Mouse (Mus musculus) adrenal gland, postnatal 25 days (tissue): ENCODE measurements around the gene Tkt. TPM values are rescaled to one million over a fixed set of nuclear protein-coding genes. Genes with fewer than 3 reads are reported as not detected.
"Not testable (repeated sequence)": the region's sequence is repeated elsewhere in the genome, so short reads cannot be mapped to it uniquely, and the experiment has no call there.

Source experiments
- DNase-seq: peaks from one replicate; pipeline ENCODE4 v3.0.0; 2021; ENCODE audit warnings: mixed read lengths
- long read RNA-seq: library from polyadenylated mRNA; stranded (forward); transcript quantifications from one replicate; pipeline ENCODE4 v2.0.0, GENCODE M21; 2021
- total RNA-seq: library from RNA; stranded (reverse); gene quantifications from 2 replicates; pipeline ENCODE4 v1.2.3, GENCODE M21; 2021

Tkt gene
- 920 and 1,133 TPM in 2 replicates for total RNA-seq
- long read RNA-seq, transcript Tkt-201 (14 exons, 3,223 nt): major isoform, 1,382 of 1,685 reads
- long read RNA-seq, transcript Tkt-208 (8 exons, 1,401 nt): minor isoform, 89 of 1,685 reads
- long read RNA-seq, partial matches to known transcripts: 169 of 1,685 reads
- long read RNA-seq, other reads (novel, unspliced or antisense): 45 of 1,685 reads

DNA sequence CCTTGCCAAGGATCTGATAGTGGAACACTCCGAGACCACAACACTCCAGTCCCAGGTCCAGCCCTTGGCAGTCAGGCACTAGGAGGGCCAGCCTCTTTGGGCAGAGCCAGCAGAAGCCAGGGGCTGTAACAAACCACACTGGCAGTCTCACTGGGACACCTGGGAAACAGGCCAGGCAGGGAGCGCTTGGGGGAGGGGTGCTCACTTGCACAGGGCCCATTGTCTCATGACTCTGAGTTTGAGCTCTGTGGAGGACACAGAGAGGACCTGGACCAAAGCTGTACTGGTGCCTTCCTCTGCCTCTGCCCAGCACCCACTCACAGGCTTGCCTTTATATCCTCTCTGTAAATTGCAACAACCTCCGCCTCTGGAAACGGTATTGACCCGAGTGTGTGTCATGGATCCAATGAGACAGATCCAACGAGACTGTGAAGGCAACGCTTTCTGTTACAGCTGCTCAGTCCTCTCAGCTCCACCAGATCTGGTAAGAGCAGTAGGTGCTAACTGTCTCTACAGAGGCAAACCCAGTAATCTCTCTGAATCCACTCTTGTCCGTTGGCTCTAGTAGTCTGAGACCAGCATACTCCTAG lies at the start of gene Tkt:
Gene Tkt (plus strand): TSS at position 229 of the 590 bp plus-strand sequence.
- peak; percentile 75 for DNase-seq

GRCm38 (mm10) chr14:30504990-30505389 lies 43.2 kb upstream of the Tkt start:
- no peak for DNase-seq

DNA sequence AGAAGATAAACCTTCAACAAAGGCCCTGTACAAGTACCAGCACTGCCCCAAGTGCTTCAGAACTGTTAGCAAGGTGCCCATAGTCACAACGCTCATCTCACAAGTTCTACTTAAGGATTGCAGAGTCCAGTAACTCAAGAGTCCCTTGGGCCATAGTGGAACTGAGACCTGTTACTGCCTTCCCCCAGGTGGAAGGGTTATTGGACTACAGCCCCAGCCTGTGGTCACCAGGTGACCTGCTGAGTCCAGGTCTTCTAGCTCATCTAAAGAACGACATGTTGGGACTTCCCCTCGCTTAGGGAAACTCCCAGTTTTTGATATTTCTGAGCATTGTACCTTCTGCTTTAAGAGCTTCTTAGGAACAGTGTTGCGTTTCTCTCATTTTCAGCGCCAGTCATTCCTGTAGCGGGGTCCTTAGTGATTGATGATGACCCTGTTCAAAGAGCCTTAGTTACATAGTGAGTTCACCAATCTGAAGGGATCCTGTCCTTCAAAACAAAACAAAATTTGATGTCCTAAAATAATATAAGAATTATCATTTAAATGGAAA lies 37.9 kb upstream of the Tkt start:
- no peak for DNase-seq

- DNase-seq: no peak
These were observed 35.3 kb upstream of the Tkt start for GRCm38 (mm10) chr14:30512896-30513295.

DNA sequence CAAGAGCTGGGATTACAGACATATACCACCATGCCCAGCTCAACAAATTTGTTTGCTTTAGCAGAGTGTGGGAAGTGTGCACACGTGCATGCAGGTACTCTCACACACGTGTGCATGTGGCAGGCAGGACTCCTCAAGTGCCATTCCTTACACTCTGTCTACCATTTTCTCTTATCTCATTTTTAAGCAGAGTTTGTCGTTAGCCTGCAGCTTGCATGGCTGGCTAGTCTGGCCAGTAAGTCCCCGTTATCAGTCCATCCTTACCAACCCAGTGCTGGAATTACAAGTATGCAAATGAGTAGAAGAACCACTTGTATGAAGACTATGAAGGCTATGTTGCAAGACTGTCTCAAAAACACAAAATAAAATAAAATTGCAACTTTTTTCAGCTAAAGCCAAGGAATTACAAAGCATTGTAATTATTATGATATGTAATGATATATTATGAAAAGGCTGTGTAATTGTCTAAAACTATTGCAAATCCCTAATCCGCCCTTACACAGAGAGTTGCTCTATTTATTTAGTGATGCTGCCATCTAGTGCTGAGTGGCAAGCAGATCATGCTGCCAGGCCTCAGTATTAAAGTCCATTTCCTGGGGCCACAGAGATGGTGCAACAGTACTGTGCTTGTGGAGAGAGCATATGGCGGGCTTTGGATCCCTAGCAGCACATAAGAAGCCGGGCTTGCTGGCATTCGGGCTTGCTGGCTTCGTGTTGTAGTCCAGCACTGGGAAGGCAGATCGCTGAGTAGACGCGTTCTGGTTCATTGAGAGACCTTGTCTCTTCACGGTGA lies 32.0 kb upstream of the Tkt start:
- no peak for DNase-seq

GRCm38 (mm10) chr14:30519323-30519722 lies 28.8 kb upstream of the Tkt start:
- no peak for DNase-seq

DNA sequence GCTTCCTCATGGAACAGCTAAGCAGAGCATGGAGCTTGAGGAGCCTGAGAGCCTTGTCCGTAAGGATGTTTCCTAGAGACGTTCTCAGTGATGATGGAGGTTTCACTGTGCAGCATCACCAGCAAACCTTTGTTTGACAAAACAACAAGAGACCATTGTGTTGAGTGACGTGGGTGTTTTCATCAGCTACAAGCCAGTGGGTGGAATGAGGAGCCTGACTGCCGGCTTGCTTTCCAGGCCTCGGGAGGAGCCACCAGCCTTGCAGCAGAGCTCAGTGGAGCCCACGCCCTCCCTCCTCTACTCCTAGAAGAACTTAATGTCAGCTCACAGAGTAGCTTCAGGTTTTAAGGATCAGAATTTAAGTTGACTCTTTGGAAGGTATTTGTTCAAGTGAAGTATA lies 24.8 kb upstream of the Tkt start:
- DNase-seq: no peak

- DNase-seq: no peak
These were observed 19.8 kb upstream of the Tkt start for GRCm38 (mm10) chr14:30528392-30528791.

DNA sequence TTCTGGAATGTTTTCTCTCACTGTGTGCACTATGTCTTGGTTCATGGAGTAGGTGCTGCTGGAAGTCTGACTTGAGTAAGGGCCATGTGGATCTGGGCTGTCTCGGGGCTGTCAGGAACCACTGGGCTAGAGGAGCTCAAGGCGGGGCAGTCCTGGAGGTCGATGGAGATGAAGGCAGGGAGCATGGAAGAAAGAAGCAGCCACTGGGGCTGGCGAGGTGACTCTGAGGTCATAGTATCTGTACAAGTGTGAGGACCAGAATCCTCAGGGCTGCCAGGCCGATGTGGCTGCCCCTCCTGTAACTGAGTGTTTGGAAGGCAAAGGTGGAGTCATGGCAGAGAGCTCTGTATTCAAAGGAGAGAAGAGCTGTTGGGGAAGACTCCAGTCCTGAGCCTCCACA lies 19.2 kb upstream of the Tkt start:
- DNase-seq: no peak

GRCm38 (mm10) chr14:30529454-30529853 lies 18.7 kb upstream of the Tkt start:
- no peak for DNase-seq

DNA sequence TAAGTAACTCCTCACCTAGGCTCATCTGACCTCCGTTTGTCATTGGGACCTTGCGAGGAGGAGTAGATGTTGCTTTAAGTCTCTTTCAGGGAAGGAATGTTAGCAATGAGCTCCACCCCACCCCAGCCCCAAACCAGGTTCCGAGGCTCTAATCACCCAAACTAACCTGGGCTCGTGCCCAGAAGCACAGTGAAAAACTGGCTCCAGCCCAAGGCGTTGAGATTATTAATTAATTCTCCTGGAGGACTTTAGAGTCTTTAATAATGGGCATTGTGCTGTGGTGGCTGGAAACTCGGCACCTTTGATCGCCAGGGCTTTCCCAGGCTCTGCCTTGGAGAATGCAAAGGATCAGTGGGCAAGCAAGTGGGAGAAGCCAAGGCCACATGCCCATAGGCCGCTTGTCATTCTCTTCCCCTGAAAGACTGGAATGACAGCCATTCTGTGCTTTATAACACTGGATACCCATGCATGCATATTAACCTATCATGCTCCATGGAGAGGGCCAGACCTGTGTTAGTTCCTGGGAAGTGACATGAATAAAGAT lies 17.4 kb upstream of the Tkt start:
- DNase-seq: no peak

DNA sequence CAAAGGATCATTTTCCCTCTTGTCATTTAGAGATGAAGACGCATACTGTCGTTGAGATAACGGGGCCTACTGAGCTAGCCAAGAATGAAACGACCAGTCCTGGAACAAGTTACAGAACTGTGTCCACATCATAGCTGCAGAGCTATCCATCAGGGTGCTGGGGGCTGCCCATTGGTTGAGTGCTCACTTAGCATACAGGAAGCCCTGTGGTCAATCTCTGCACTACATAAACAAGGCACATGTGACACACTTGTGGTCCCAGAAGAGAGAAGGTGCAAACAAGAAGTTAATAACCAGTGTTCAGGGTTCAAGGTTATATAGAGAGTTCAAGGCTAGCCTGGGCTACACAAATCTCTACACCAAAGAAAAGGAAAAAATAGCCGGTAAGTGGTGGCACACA lies 16.7 kb upstream of the Tkt start:
- DNase-seq: no peak

DNA sequence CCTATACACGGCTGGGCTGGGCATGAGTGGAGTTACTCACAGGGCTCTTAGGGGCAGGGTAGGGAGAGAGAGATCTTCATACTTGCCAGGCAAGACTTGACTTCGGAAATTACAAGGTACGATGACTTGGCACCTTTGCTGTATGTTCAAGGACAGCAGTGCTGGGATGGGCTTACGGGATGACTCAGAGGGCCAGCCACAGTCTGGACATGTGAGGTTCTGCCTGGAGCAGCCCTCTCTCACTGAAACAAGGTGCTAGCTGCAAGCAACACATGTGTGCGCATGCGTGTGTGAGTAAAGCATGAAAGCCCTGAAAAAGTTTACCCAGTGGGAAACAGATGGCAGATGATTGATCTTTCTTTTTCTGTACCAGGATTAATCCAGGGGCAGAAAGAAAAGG lies 16.3 kb upstream of the Tkt start:
- DNase-seq: peak; percentile 48

DNA sequence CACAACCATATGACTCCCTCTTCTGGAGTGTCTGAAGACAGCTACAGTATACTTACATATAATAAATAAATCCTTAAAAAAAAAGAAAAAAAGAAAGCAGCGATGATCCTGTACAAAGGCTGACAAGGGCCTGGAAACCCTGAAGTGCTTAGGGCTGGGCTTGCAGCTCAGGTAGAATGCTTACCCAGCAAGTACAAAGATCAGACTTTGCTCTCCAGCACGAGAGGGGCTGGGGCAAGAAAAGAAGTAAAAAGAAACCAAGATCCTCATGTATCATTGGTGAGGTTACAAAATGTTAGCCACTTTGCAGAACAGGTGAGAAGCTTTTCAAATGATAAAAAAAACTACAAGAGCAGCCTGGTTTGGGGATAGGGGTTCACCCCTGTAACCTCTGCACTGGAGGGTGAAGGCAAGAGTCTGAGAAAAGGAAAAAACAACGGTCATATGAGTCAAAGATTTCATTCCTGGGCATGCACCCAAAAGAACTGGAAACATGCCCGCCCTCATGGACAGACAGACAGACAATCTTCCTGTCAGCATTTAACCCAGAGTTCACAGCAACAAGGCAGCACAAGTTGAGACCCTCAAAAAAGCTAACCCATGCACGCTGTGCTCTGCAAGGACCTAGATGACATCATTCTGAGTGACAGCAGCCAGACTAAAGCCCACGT lies 14.2 kb upstream of the Tkt start:
- peak; percentile 58 for DNase-seq

DNA sequence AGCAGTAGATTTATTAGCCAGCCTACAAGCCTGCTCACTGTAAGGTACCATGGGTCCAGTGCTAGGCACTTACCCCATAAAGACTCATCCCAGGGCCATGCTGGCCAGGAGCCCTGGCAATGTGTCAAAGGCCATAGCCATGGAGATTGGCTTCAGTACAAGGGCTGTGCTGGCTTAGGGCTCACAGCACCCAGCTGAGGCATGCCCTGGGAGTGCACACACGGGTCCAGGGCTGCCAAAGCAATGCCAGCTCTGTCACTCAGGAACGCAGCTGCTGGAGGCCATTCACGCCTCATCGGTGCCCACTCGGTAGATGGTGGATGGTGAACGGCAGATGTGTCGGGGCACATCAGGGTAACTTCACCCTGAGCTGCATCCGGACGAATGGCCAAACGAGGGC lies 6.6 kb upstream of the Tkt start:
- DNase-seq: peak; percentile 90

DNA sequence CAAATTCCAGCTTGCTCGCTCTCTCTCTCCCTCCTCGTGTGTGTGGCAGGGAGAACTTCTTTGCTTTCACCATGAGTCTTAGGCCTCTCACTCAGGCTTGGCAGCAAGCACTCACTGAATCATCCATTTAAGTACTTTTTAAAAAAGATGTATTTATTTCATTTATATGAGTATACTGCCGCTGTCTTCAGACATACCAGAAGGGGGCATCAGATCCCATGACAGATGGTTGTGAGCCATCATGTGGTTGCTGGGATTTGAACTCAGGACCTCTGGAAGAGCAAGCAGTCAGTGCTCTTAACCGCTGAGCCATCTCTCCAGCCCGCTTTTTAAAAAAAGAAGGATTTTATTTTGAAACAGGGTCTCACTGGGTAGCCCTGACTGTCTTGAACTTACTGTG lies 4.8 kb upstream of the Tkt start:
- not testable (repeated sequence) for DNase-seq

GRCm38 (mm10) chr14:30548965-30549776 lies 1.0 kb downstream of the Tkt start:
- peak; percentile 98 for DNase-seq

DNA sequence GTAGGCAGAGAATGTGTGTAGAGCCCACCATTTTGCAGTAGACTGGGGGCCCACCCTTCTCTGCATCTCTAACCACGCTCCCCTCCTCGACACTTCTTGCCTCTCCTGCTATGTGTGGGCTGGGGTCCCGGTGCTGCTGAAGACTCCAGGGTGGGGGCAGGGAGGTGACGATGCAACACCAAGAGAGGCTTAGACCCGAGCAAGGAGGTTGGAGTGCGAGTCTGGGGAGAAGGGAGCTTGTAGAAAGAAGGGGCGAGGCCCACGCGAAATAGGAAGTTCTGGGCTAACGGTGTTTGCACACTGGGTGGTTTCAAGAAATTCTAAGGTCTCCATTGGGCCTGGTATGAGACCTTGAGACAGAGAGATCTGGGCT lies 1.6 kb downstream of the Tkt start:
- DNase-seq: no peak

DNA sequence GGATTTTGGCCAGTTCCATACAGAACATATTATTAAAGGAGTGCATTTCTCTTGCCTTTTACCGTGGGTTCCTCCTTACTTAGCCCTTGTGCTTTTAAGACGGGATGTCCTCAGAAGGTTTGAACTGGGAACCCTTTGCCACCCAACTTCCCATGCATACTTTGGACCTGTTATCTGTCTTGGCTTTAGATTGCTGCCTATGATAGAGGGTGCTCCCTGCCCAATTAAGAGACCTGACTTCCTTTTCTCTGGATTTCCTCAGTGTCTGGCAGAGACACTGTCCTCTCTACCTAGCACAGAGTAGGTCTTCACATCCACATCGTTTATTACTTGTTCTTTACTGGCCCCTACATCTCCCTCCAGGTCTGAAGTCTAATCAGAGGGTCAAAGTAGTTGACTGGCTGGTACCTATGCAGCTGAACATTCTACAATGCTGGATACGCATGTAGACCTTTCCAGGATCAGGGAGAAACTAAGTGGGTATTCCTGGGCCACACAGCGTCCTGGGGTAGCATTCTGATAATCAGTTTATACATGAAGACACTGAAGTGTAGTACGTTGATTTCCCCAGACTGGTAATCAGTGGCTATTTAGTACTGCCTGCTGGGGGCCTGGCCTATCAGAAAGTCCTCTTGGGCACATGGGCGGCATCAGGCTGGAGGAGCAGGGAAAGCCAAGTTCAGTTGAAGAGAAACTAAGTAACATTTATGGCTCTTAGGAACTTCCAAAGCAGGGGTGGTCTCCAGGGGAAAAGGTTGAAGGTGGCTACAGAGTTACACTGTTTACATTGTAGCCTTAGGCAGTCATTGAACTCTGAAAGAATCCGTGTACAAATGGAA lies 2.3 kb downstream of the Tkt start:
- DNase-seq: no peak

DNA sequence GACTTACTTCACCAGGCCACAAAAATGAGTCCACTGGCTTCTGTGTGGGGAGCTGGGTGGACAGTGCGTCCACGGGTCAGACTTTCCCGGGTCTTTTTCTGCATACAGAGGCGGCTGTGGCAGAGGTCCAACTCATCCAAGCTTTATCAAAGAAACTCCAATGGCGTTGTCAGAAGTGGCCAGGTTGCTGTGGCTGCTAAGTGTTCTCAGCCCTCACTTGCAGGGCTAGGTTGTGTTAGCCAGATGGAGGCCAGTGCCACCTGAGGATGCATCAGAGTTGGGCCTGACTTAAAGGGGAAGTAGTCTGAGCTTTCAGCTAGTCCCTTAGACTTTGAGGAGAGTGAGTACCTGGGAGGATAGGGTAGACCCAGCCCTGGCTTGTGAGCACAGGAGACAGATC lies 3.4 kb downstream of the Tkt start:
- peak; percentile 42 for DNase-seq

DNA sequence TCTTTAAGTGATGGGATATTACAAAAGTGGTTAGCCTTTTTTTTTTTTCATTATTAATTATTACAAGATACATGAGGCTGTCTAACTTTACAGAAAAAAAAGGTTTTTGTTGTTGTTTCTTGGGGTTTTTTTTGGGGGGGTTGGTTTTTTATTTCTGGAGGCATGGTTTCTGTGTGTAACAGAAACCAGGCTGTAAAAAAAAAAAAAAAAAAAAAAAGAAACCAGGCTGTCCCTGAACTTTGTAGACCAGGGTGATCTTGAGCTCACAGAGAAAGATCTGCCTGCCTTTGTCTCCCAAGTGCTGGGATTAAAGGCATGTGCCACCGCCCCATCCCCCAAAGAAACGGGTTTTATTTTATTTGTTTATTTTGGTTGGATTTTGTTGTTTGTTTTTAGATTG lies 3.8 kb downstream of the Tkt start:
- DNase-seq: no peak
